Mouse (Mus musculus): ENCODE data around the gene Id2. TPM values are rescaled to one million over a fixed set of nuclear protein-coding genes. Genes with fewer than 3 reads are reported as not detected.

Id2 gene
- total RNA-seq, 1 experiment from 2014 or later, result 7.9 TPM

- 0 out of 2 replicates have a peak, but pooled peaks have one; percentile 29 for ATAC-seq (replicated peaks; ENCODE audit: low read depth, poor library complexity, severe bottlenecking)
Observed at GRCm38 (mm10) chr12:25109971-25110681, 13.2 kb upstream of the Id2 start.

GRCm38 (mm10) chr12:25108865-25109264 lies 11.9 kb upstream of the Id2 start:
- ATAC-seq (replicated peaks; ENCODE audit: low read depth, poor library complexity, severe bottlenecking), result 0 out of 2 replicates have a peak, but pooled peaks have one; percentile 42

- ATAC-seq (replicated peaks; ENCODE audit: low read depth, poor library complexity, severe bottlenecking), result no peak
Observed at GRCm38 (mm10) chr12:25104541-25104940, 7.6 kb upstream of the Id2 start.

GRCm38 (mm10) chr12:25103911-25104310 lies 7.0 kb upstream of the Id2 start:
- ATAC-seq (replicated peaks; ENCODE audit: low read depth, poor library complexity, severe bottlenecking), result no peak

- ATAC-seq (replicated peaks; ENCODE audit: low read depth, poor library complexity, severe bottlenecking), result no peak
Observed at GRCm38 (mm10) chr12:25101389-25101788, 4.4 kb upstream of the Id2 start.

GRCm38 (mm10) chr12:25100411-25101217 lies 3.7 kb upstream of the Id2 start:
- no peak for ATAC-seq (replicated peaks; ENCODE audit: low read depth, poor library complexity, severe bottlenecking)

GRCm38 (mm10) chr12:25099563-25100408 lies 2.8 kb upstream of the Id2 start:
- no peak for ATAC-seq (replicated peaks; ENCODE audit: low read depth, poor library complexity, severe bottlenecking)

GRCm38 (mm10) chr12:25099313-25099562 lies 2.3 kb upstream of the Id2 start:
- ATAC-seq (replicated peaks; ENCODE audit: low read depth, poor library complexity, severe bottlenecking), result no peak

- ATAC-seq (replicated peaks; ENCODE audit: low read depth, poor library complexity, severe bottlenecking), result peak; percentile 23; the same call in 1 of the 2 replicates
Observed at GRCm38 (mm10) chr12:25098561-25099312, 1.8 kb upstream of the Id2 start.

- no peak for ATAC-seq (replicated peaks; ENCODE audit: low read depth, poor library complexity, severe bottlenecking)
Observed at GRCm38 (mm10) chr12:25098161-25098550, 1.2 kb upstream of the Id2 start.

GRCm38 (mm10) chr12:25097210-25098160 lies 545 bp upstream of the Id2 start:
- ATAC-seq (replicated peaks; ENCODE audit: low read depth, poor library complexity, severe bottlenecking), result no peak

- 0 out of 2 replicates have a peak, but pooled peaks have one; percentile 0 for ATAC-seq (replicated peaks; ENCODE audit: low read depth, poor library complexity, severe bottlenecking)
Observed at GRCm38 (mm10) chr12:25096640-25097051, 294 bp downstream of the Id2 start.

- ATAC-seq (replicated peaks; ENCODE audit: low read depth, poor library complexity, severe bottlenecking), result peak; percentile 85
Observed at GRCm38 (mm10) chr12:25095974-25096639, 833 bp downstream of the Id2 start.

GRCm38 (mm10) chr12:25095538-25095937 lies 1.4 kb downstream of the Id2 start:
- ATAC-seq (replicated peaks; ENCODE audit: low read depth, poor library complexity, severe bottlenecking), result no peak

GRCm38 (mm10) chr12:25094621-25095521 lies 2.1 kb downstream of the Id2 start:
- no peak for ATAC-seq (replicated peaks; ENCODE audit: low read depth, poor library complexity, severe bottlenecking)

- no peak for ATAC-seq (replicated peaks; ENCODE audit: low read depth, poor library complexity, severe bottlenecking)
Observed at GRCm38 (mm10) chr12:25093241-25093774, 3.6 kb downstream of the Id2 start.

GRCm38 (mm10) chr12:25092751-25093211 lies 4.2 kb downstream of the Id2 start:
- ATAC-seq (replicated peaks; ENCODE audit: low read depth, poor library complexity, severe bottlenecking), result no peak
